Mouse (Mus musculus): ENCODE measurements around the gene Tfpt. TPM values are rescaled to one million over a fixed set of nuclear protein-coding genes. Genes with fewer than 3 reads are reported as not detected.

Gene Tfpt
- polyA plus RNA-seq, 1 experiment from 2014 or later, result 14.6 TPM

- Histone ChIP-seq H3K9ac (ENCODE audit: low read length) (no peak overlapping the region), H3K27ac (replicated peaks) (no peak overlapping the region), H3K9me3 (ENCODE audit: control insufficient read depth, low read length) (no peaks in the 10 kb centered on the region), H3K27me3 (ENCODE audit: control insufficient read depth, insufficient read depth, low read length) (no peaks in the 10 kb centered on the region), H3K36me3 (ENCODE audit: control insufficient read depth, insufficient read depth, low read length) (peaks cover 14% of the 10 kb centered on the region; the same call in 1 of the 2 replicates), H3K4me3 (ENCODE audit: low read depth, low read length) (no peak overlapping the region), H3K4me2 (replicated peaks; ENCODE audit: low read depth) (no peak overlapping the region), H3K4me1 (replicated peaks; ENCODE audit: control insufficient read depth, insufficient read depth) (peaks cover 10% of the 10 kb centered on the region)
- no peak for TF ChIP-seq EP300 (optimal IDR thresholded peaks at IDR 0.05)
- TF ChIP-seq CTCF (IDR thresholded peaks at IDR 0.05; ENCODE audit: low read depth), result no peak
- DNase-seq (ENCODE audit: low spot score) (no peak), ATAC-seq (ENCODE audit: low FRiP score, low TSS enrichment) (no peak)
- 59% methylated on average over 5 of the region's 5 CpGs for WGBS
Measured at GRCm38 (mm10) chr7:3643412-3643811, 13.7 kb upstream of the Tfpt start.

GRCm38 (mm10) chr7:3630478-3630815, 718 bp upstream of the Tfpt start:
- H3K4me1 ChIP-seq (replicated peaks; ENCODE audit: control insufficient read depth, insufficient read depth), result peaks cover 8% of the 10 kb centered on the region
- no peaks in the 10 kb centered on the region for H3K9me3 ChIP-seq (ENCODE audit: control insufficient read depth, low read length)
- no peak for TF ChIP-seq CTCF (IDR thresholded peaks at IDR 0.05; ENCODE audit: low read depth)
- no peak for TF ChIP-seq EP300 (optimal IDR thresholded peaks at IDR 0.05)
- peaks cover 2% of the 10 kb centered on the region; the same call in 1 of the 2 replicates for H3K36me3 ChIP-seq (ENCODE audit: control insufficient read depth, insufficient read depth, low read length)
- peak overlapping the region; percentile 56 for H3K4me3 ChIP-seq (ENCODE audit: low read depth, low read length)
- 45% methylated on average over 3 of the region's 3 CpGs for WGBS
- peak overlapping the region; percentile 91; the same call in 1 of the 2 replicates for H3K27ac ChIP-seq (replicated peaks)
- DNase-seq (ENCODE audit: low spot score) (no peak), ATAC-seq (ENCODE audit: low FRiP score, low TSS enrichment) (no peak)
- H3K9ac ChIP-seq (ENCODE audit: low read length), result peak overlapping the region; percentile 66
- H3K27me3 ChIP-seq (ENCODE audit: control insufficient read depth, insufficient read depth, low read length), result no peaks in the 10 kb centered on the region
- peak overlapping the region; percentile 92 for H3K4me2 ChIP-seq (replicated peaks; ENCODE audit: low read depth)

DNA sequence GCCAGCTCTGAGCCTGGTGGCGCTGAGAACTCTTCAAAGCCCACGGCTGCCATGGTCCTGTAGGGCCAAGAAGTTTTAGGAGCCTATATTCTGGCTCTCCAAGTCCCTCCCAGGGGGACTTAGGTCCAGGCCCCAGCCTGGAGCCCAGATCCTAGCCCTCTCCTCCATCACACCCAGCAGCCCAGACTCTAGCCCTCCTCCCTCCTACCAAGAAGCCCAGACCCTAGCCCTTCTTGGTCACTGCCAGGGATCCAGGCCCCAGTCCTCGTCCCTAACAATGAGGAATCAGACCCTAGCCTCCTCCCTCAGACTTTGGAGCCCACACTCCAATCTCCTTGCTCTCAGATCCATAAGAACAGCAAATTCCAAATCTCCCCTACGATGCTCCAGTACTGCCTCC, 699 bp downstream of the Tfpt start:
- peaks cover 9% of the 10 kb centered on the region for H3K36me3 ChIP-seq (ENCODE audit: control insufficient read depth, insufficient read depth, low read length)
- H3K4me1 ChIP-seq (replicated peaks; ENCODE audit: control insufficient read depth, insufficient read depth), result peaks cover 8% of the 10 kb centered on the region
- H3K4me3 ChIP-seq (ENCODE audit: low read depth, low read length), result peak overlapping the region; percentile 56
- no peak for TF ChIP-seq CTCF (IDR thresholded peaks at IDR 0.05; ENCODE audit: low read depth)
- TF ChIP-seq EP300 (optimal IDR thresholded peaks at IDR 0.05), result no peak
- H3K9me3 ChIP-seq (ENCODE audit: control insufficient read depth, low read length), result no peaks in the 10 kb centered on the region
- 0 out of 2 replicates have a peak, but pooled peaks have one; percentile 16 for ATAC-seq (ENCODE audit: low FRiP score, low TSS enrichment)
- DNase-seq (ENCODE audit: low spot score), result no peak
- H3K27me3 ChIP-seq (ENCODE audit: control insufficient read depth, insufficient read depth, low read length), result no peaks in the 10 kb centered on the region
- 28% methylated on average over 4 of the region's 4 CpGs for WGBS
- H3K4me2 ChIP-seq (replicated peaks; ENCODE audit: low read depth), result peak overlapping the region; percentile 92
- no peak overlapping the region; the same call in 1 of the 2 replicates for H3K27ac ChIP-seq (replicated peaks)
- H3K9ac ChIP-seq (ENCODE audit: low read length), result peak overlapping the region; percentile 66

- WGBS, result under 1% methylated on average over 32 of the region's 32 CpGs
- ATAC-seq (ENCODE audit: low FRiP score, low TSS enrichment), result peak; percentile 98
Measured at GRCm38 (mm10) chr7:3617242-3617995, 12.3 kb downstream of the Tfpt start, which contains the start of gene Ndufa3. TSS of gene Ndufa3 (plus strand) at chr7:3617373.

DNA sequence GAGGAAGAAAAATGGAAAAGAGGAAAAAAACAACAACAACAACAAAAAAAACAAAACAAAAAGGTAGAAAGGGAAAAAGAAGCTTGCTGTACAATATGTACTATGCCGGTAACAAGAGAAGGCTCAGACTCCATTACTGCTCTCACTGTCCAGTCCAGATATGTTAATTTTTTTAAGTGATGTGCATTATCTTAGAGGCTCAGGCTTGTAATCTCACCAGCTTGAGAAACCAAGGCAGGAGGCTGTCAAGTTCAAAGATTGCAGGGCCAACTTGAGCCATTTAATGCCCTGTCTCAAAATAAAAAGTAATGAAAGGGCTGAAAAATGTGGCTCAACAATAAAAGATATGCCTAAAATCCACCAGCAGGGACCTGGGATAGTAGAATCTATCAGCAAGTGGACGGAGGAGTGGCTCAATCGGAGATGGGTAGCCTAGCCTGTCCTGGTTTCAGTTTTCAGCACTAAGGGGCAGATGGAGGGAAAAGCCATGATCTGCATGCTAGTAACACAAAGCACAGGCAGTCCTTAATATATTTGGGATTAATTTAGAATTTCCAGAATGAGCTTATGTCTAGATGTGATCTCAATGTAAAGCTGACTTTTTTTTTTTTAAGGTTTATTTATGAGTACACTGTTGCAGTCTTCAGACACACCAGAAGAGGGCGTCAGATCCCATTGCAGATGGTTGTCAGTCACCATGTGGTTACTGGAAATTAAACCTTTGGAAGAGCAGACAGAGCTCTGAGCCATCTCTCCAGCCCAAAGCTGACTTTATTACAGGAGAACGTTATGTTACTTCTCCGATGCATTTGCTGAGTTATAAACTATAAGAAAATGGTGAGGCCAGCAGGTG, 13.1 kb downstream of the Tfpt start:
- no peak overlapping the region for H3K9ac ChIP-seq (ENCODE audit: low read length)
- no peak overlapping the region for H3K27ac ChIP-seq (replicated peaks)
- no peaks in the 10 kb centered on the region for H3K27me3 ChIP-seq (ENCODE audit: control insufficient read depth, insufficient read depth, low read length)
- H3K4me3 ChIP-seq (ENCODE audit: low read depth, low read length), result peak overlapping the region; percentile 71
- 41% methylated on average over 6 of the region's 6 CpGs for WGBS
- DNase-seq (ENCODE audit: low spot score) (no peak), ATAC-seq (ENCODE audit: low FRiP score, low TSS enrichment) (no peak)
- no peaks in the 10 kb centered on the region for H3K4me1 ChIP-seq (replicated peaks; ENCODE audit: control insufficient read depth, insufficient read depth)
- TF ChIP-seq CTCF (IDR thresholded peaks at IDR 0.05; ENCODE audit: low read depth) (peak; percentile 69), EP300 (optimal IDR thresholded peaks at IDR 0.05) (no peak)
- H3K4me2 ChIP-seq (replicated peaks; ENCODE audit: low read depth), result peak overlapping the region; percentile 82; the same call in 1 of the 2 replicates
- H3K9me3 ChIP-seq (ENCODE audit: control insufficient read depth, low read length), result no peaks in the 10 kb centered on the region
- peaks cover 6% of the 10 kb centered on the region; the same call in 1 of the 2 replicates for H3K36me3 ChIP-seq (ENCODE audit: control insufficient read depth, insufficient read depth, low read length)

More at GRCm38 (mm10) chr7:3617242-3617995, 12.3 kb downstream of the Tfpt start, which contains the start of gene Ndufa3:
- DNase-seq (ENCODE audit: low spot score), result peak; percentile 92
- peak within 1 kb of the TSS; percentile 81 for H3K27ac ChIP-seq (replicated peaks)
- H3K4me3 ChIP-seq (ENCODE audit: low read depth, low read length), result peak within 1 kb of the TSS; percentile 71
- no peaks in the 10 kb centered on the region for H3K4me1 ChIP-seq (replicated peaks; ENCODE audit: control insufficient read depth, insufficient read depth)
- no peaks in the 10 kb centered on the region for H3K9me3 ChIP-seq (ENCODE audit: control insufficient read depth, low read length)
- TF ChIP-seq EP300 (optimal IDR thresholded peaks at IDR 0.05) (no peak), CTCF (IDR thresholded peaks at IDR 0.05; ENCODE audit: low read depth) (no peak)
- H3K27me3 ChIP-seq (ENCODE audit: control insufficient read depth, insufficient read depth, low read length), result no peaks in the 10 kb centered on the region
- peaks cover 6% of the 10 kb centered on the region; the same call in 1 of the 2 replicates for H3K36me3 ChIP-seq (ENCODE audit: control insufficient read depth, insufficient read depth, low read length)
- peak within 1 kb of the TSS; percentile 84 for H3K9ac ChIP-seq (ENCODE audit: low read length)
- H3K4me2 ChIP-seq (replicated peaks; ENCODE audit: low read depth), result peak within 1 kb of the TSS; percentile 82
